Mouse (Mus musculus): Measurements from ENCODE around the gene Clps. TPM values are rescaled to one million over a fixed set of nuclear protein-coding genes. Genes with fewer than 3 reads are reported as not detected.
A peak's percentile ranks its signal among the peaks of the same experiment; 100 is the strongest.

The Clps gene
- polyA plus RNA-seq, 1 experiment = 4.1 TPM

DNA sequence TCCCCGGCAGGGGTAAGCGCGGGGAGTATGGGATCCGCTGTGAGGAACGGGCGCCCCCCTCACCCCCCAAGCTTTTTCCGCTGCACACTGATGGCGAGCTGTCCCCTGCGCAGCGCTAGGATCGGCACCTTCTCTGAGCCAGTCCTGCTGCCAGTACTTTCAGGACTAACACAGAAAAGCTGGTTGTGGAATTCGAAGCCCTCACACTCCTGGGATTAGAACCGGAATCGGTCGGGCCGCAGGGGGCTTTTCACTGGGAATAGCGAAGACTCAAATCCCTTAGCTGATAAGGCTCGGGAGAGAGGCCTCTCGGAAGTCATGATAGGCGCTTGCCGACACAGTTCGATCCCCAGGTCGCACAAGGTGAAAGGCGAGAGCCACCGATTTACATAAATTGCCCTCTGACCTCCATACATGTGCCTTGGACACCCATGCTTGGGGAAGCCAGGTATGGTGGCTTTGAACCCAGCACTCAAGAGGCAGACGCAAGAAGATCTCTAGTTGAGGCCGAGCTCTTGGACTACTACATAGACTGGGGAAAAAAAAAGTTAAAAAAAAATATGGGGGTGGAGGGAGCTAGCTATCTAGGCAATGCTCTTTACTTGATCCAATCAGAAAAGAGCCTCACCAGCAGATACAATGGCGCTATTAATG, 37.1 kb downstream of the Clps start:
- peak overlapping the region; percentile 84 for H3K4me3 ChIP-seq (ENCODE audit: control insufficient read depth, low read depth, low read length)
- TF ChIP-seq CTCF (IDR thresholded peaks at IDR 0.05; ENCODE audit: control insufficient read depth, insufficient read depth, insufficient replicate concordance, low read depth, low read length) = no peak
- no peak for TF ChIP-seq POLR2A (IDR thresholded peaks at IDR 0.05; ENCODE audit: control insufficient read depth, low read depth, low read length)
- H3K27me3 ChIP-seq (ENCODE audit: control insufficient read depth, insufficient read depth, low read length) = no peaks in the 10 kb centered on the region
- H3K27ac ChIP-seq (ENCODE audit: control insufficient read depth, insufficient read depth, low read depth, low read length) = peak overlapping the region; percentile 92
- H3K4me1 ChIP-seq (ENCODE audit: control insufficient read depth, insufficient read depth, low read length) = peaks cover 26% of the 10 kb centered on the region
- no peaks in the 10 kb centered on the region for H3K36me3 ChIP-seq (ENCODE audit: control insufficient read depth, insufficient read depth, low read length)

DNA sequence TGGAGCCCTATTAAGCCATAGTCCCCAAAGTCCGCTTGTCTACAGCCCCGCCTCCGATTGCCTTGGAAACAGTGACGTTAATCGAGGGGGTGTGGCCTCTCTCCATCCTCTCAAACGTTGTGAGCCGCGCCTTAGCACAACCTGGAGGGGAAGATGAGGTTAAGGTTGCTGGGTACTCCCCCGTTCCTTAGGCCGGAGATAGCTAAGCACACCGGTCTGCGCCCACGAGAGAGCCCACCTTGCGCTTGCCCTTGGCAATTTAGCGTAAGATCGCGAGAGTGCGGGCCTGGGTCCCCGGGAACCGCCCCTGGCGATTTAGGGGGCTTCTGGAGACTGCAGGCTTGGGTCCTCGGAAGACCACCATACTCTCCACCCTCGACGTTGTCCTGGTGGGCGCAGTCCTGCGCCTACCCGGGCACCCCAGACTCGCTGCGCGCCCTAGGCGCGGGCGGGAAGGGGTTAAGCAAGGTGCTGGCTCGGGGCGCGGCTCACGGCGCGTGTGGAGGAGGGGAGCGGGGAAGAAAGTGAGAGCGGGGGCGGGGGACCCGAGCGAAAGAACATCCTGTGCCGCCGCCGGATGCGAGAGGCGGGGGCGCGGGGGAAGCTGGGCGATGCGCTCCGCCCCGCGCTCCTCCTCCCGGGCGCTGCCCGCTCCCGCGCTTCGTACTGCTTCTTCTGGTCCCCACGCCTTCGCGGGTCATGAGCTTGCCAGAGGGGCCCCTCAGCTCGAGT, 37.8 kb downstream of the Clps start:
- no peaks in the 10 kb centered on the region for H3K36me3 ChIP-seq (ENCODE audit: control insufficient read depth, insufficient read depth, low read length)
- TF ChIP-seq POLR2A (IDR thresholded peaks at IDR 0.05; ENCODE audit: control insufficient read depth, low read depth, low read length) (peak; percentile 55), CTCF (IDR thresholded peaks at IDR 0.05; ENCODE audit: control insufficient read depth, insufficient read depth, insufficient replicate concordance, low read depth, low read length) (no peak)
- H3K27me3 ChIP-seq (ENCODE audit: control insufficient read depth, insufficient read depth, low read length) = no peaks in the 10 kb centered on the region
- peaks cover 30% of the 10 kb centered on the region for H3K4me1 ChIP-seq (ENCODE audit: control insufficient read depth, insufficient read depth, low read length)
- H3K4me3 ChIP-seq (ENCODE audit: control insufficient read depth, low read depth, low read length) = peak overlapping the region; percentile 84
- H3K27ac ChIP-seq (ENCODE audit: control insufficient read depth, insufficient read depth, low read depth, low read length) = peak overlapping the region; percentile 92

DNA sequence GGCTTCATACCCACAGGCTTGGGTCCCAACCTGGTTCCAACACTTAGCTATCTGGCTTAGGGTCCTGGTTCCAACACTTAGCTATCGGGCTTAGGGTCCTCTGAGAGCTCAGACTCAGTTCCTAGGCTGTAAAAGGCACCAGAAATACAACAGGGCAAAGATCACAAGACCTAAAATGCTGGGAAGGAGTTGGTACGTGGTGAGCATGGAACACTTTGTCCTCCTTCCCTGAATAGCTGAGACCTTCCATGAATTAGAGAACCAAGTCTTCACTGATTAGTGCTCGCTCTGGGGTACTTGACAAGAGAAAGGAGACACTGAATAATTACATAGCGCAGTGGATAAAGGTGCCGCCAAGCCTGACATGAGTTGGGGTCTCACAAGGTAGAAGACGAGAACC, 38.6 kb downstream of the Clps start:
- no peak for TF ChIP-seq CTCF (IDR thresholded peaks at IDR 0.05; ENCODE audit: control insufficient read depth, insufficient read depth, insufficient replicate concordance, low read depth, low read length)
- no peak for TF ChIP-seq POLR2A (IDR thresholded peaks at IDR 0.05; ENCODE audit: control insufficient read depth, low read depth, low read length)
- H3K4me1 ChIP-seq (ENCODE audit: control insufficient read depth, insufficient read depth, low read length) = peaks cover 28% of the 10 kb centered on the region
- peak overlapping the region; percentile 69 for H3K27ac ChIP-seq (ENCODE audit: control insufficient read depth, insufficient read depth, low read depth, low read length)
- H3K27me3 ChIP-seq (ENCODE audit: control insufficient read depth, insufficient read depth, low read length) = no peaks in the 10 kb centered on the region
- no peak overlapping the region for H3K4me3 ChIP-seq (ENCODE audit: control insufficient read depth, low read depth, low read length)
- no peaks in the 10 kb centered on the region for H3K36me3 ChIP-seq (ENCODE audit: control insufficient read depth, insufficient read depth, low read length)

GRCm38 (mm10) chr17:28521071-28521726, 39.4 kb downstream of the Clps start:
- peaks cover 28% of the 10 kb centered on the region for H3K4me1 ChIP-seq (ENCODE audit: control insufficient read depth, insufficient read depth, low read length)
- H3K27me3 ChIP-seq (ENCODE audit: control insufficient read depth, insufficient read depth, low read length) = no peaks in the 10 kb centered on the region

GRCm38 (mm10) chr17:28520561-28520960, 40.0 kb downstream of the Clps start:
- Histone ChIP-seq H3K36me3 (ENCODE audit: control insufficient read depth, insufficient read depth, low read length) (no peaks in the 10 kb centered on the region), H3K4me1 (ENCODE audit: control insufficient read depth, insufficient read depth, low read length) (peaks cover 31% of the 10 kb centered on the region), H3K27ac (ENCODE audit: control insufficient read depth, insufficient read depth, low read depth, low read length) (no peak overlapping the region), H3K4me3 (ENCODE audit: control insufficient read depth, low read depth, low read length) (no peak overlapping the region), H3K27me3 (ENCODE audit: control insufficient read depth, insufficient read depth, low read length) (no peaks in the 10 kb centered on the region)
- TF ChIP-seq CTCF (IDR thresholded peaks at IDR 0.05; ENCODE audit: control insufficient read depth, insufficient read depth, insufficient replicate concordance, low read depth, low read length) (no peak), POLR2A (IDR thresholded peaks at IDR 0.05; ENCODE audit: control insufficient read depth, low read depth, low read length) (no peak)

More at GRCm38 (mm10) chr17:28521071-28521726, 39.4 kb downstream of the Clps start:
- TF ChIP-seq CTCF (IDR thresholded peaks at IDR 0.05; ENCODE audit: control insufficient read depth, insufficient read depth, insufficient replicate concordance, low read depth, low read length) = no peak
- TF ChIP-seq POLR2A (IDR thresholded peaks at IDR 0.05; ENCODE audit: control insufficient read depth, low read depth, low read length) = no peak
- H3K27ac ChIP-seq (ENCODE audit: control insufficient read depth, insufficient read depth, low read depth, low read length) = no peak overlapping the region
- no peaks in the 10 kb centered on the region for H3K36me3 ChIP-seq (ENCODE audit: control insufficient read depth, insufficient read depth, low read length)
- no peak overlapping the region for H3K4me3 ChIP-seq (ENCODE audit: control insufficient read depth, low read depth, low read length)

GRCm38 (mm10) chr17:28519827-28520226, 40.7 kb downstream of the Clps start:
- peaks cover 32% of the 10 kb centered on the region for H3K4me1 ChIP-seq (ENCODE audit: control insufficient read depth, insufficient read depth, low read length)
- H3K27ac ChIP-seq (ENCODE audit: control insufficient read depth, insufficient read depth, low read depth, low read length) = peak overlapping the region; percentile 42; the same call in 1 of the 2 replicates
- H3K36me3 ChIP-seq (ENCODE audit: control insufficient read depth, insufficient read depth, low read length) = no peaks in the 10 kb centered on the region
- no peaks in the 10 kb centered on the region for H3K27me3 ChIP-seq (ENCODE audit: control insufficient read depth, insufficient read depth, low read length)
- TF ChIP-seq CTCF (IDR thresholded peaks at IDR 0.05; ENCODE audit: control insufficient read depth, insufficient read depth, insufficient replicate concordance, low read depth, low read length) (no peak), POLR2A (IDR thresholded peaks at IDR 0.05; ENCODE audit: control insufficient read depth, low read depth, low read length) (no peak)
- no peak overlapping the region for H3K4me3 ChIP-seq (ENCODE audit: control insufficient read depth, low read depth, low read length)

DNA sequence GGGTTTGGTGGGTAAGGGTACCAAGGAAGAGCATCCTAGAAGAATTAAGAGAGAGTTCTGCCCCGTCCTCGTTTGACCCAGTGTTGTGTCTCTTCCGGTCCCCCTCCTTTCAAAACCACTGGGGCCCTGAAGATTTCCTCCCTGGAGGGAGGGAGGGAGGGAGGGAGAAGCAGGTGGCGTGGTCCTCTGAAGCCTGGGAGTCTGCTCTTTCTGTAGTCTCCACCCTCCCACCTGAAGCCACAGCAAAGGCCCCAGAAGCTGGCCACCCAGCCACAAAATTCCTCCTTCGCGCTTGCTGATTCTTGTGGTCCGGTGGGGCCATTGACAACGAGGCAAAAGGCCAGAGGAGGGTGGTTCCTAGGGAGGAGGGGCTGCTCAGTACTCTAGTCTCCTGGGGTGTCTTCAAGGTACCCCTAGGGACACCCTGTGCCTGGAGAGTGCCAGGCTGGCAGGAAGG, 41.9 kb downstream of the Clps start:
- H3K36me3 ChIP-seq (ENCODE audit: control insufficient read depth, insufficient read depth, low read length) = no peaks in the 10 kb centered on the region
- H3K4me3 ChIP-seq (ENCODE audit: control insufficient read depth, low read depth, low read length) = peak overlapping the region; percentile 42
- H3K27ac ChIP-seq (ENCODE audit: control insufficient read depth, insufficient read depth, low read depth, low read length) = peak overlapping the region; percentile 78
- H3K4me1 ChIP-seq (ENCODE audit: control insufficient read depth, insufficient read depth, low read length) = peaks cover 31% of the 10 kb centered on the region
- no peaks in the 10 kb centered on the region for H3K27me3 ChIP-seq (ENCODE audit: control insufficient read depth, insufficient read depth, low read length)
- TF ChIP-seq CTCF (IDR thresholded peaks at IDR 0.05; ENCODE audit: control insufficient read depth, insufficient read depth, insufficient replicate concordance, low read depth, low read length) (no peak), POLR2A (IDR thresholded peaks at IDR 0.05; ENCODE audit: control insufficient read depth, low read depth, low read length) (no peak)

Data from testis, adult 2 months (tissue).